Mouse (Mus musculus) CH12.LX (cell line): ENCODE measurements at regions not wholly inside any gene's neighbourhood (a gene's known extent, or its start where the extent isn't known, plus 50 kb on each side); places are given as distances from the start of the nearest gene placed in this dataset.

Source experiments
- CHD2 ChIP-seq: IDR thresholded peaks from 2 replicates; pipeline ENCODE4 v1.6.1; 2011; ENCODE audit warnings: low read length, improper control_type of control experiment
- CTCF ChIP-seq, 2 experiments: IDR thresholded peaks in 1 of 2; conservative IDR thresholded peaks in 1 of 2; 2 replicates each; pipeline ENCODE4 v1.5.1; 2011 to 2012; ENCODE audit warnings: low read depth in 2 of 2, low read length in 2 of 2, improper control_type of control experiment in 1 of 2, inconsistent platforms in 1 of 2, mild to moderate bottlenecking in 1 of 2, moderate library complexity in 1 of 2
- E2F4 ChIP-seq: IDR thresholded peaks from 2 replicates; pipeline ENCODE4 v1.6.1; 2011; ENCODE audit warnings: low read depth, low read length, improper control_type of control experiment; ENCODE audit not compliant: insufficient replicate concordance
- EP300 ChIP-seq: IDR thresholded peaks from 2 replicates; pipeline ENCODE4 v1.6.1; 2011; ENCODE audit warnings: low read length, improper control_type of control experiment
- MAFK ChIP-seq: IDR thresholded peaks from 2 replicates; pipeline ENCODE4 v1.6.1; 2011; ENCODE audit warnings: low read length, improper control_type of control experiment; ENCODE audit not compliant: insufficient replicate concordance
- MEF2A ChIP-seq: IDR thresholded peaks from 2 replicates; pipeline ENCODE4 v1.6.1; 2014; ENCODE audit warnings: low read depth, mild to moderate bottlenecking, inconsistent platforms, low read length, improper control_type of control experiment, borderline replicate concordance
- POLR2A ChIP-seq: IDR thresholded peaks from 2 replicates; pipeline ENCODE4 v1.6.1; 2011; ENCODE audit warnings: low read depth, mild to moderate bottlenecking, improper control_type of control experiment, low read length
- POLR2AphosphoS2 ChIP-seq: IDR thresholded peaks from 2 replicates; pipeline ENCODE4 v1.6.1; 2011; ENCODE audit warnings: low read depth, low read length, improper control_type of control experiment
- TBP ChIP-seq: conservative IDR thresholded peaks from 2 replicates; pipeline ENCODE4 v1.6.1; 2011; ENCODE audit warnings: low read depth, low read length, improper control_type of control experiment
- TCF12 ChIP-seq: IDR thresholded peaks from 2 replicates; pipeline ENCODE4 v1.6.1; 2014; ENCODE audit warnings: low read depth, mild to moderate bottlenecking, inconsistent platforms, low read length, improper control_type of control experiment
- USF1 ChIP-seq: IDR thresholded peaks from 2 replicates; pipeline ENCODE4 v1.6.1; 2014; ENCODE audit warnings: low read depth, mild to moderate bottlenecking, inconsistent platforms, low read length, improper control_type of control experiment
- ZC3H11A ChIP-seq: IDR thresholded peaks from 2 replicates; pipeline ENCODE4 v1.6.1; 2012; ENCODE audit warnings: low read depth, mild to moderate bottlenecking, inconsistent platforms, low read length, improper control_type of control experiment
- ZMIZ1 ChIP-seq: IDR thresholded peaks from 2 replicates; pipeline ENCODE4 v1.6.1; 2012; ENCODE audit warnings: low read depth, mild to moderate bottlenecking, inconsistent platforms, low read length, improper control_type of control experiment
- ZNF384 ChIP-seq: IDR thresholded peaks from 2 replicates; pipeline ENCODE4 v1.6.1; 2012; ENCODE audit warnings: low read depth, low read length, improper control_type of control experiment, inconsistent platforms

GRCm38 (mm10) chr8:34359776-34360175 is 248.2 kb upstream of the Gm10131 start:
- no peak for TF ChIP-seq POLR2A
- TF ChIP-seq USF1 = no peak
- no peak for TF ChIP-seq CTCF (conservative IDR thresholded peaks at IDR 0.05 in 1 of 2, IDR thresholded peaks at IDR 0.05 in 1 of 2; ENCODE audit: low read depth in 2 of 2, low read length in 2 of 2)
- no peak for TF ChIP-seq E2F4
- TF ChIP-seq POLR2AphosphoS2 = no peak
- TF ChIP-seq CHD2 = no peak
- TF ChIP-seq ZNF384 = no peak
- no peak for TF ChIP-seq ZC3H11A
- TF ChIP-seq ZMIZ1 = no peak
- no peak for TF ChIP-seq TBP
- TF ChIP-seq EP300 = no peak
- TF ChIP-seq MAFK = no peak
- TF ChIP-seq TCF12 = no peak
- no peak for TF ChIP-seq MEF2A
